Mouse (Mus musculus): ENCODE data around the gene Syt11. TPM values are rescaled to one million over a fixed set of nuclear protein-coding genes. Genes with fewer than 3 reads are reported as not detected.

Syt11 gene
- 13.0 TPM for polyA plus RNA-seq (2014; fragmentation: Illumina TruSeq; extraction: RNeasy Lipid Tissue Mini Kit (QIAGEN cat#74804); ENCODE audit: low read depth, low replicate concordance)

GRCm38 (mm10) chr3:88774939-88775841 is at the start of gene Syt11:
TSS of gene Syt11 (minus strand) at chr3:88775164.

GRCm38 (mm10) chr3:88716399-88717197 is 58.4 kb downstream of the Syt11 start, which contains the start of gene Rit1:
TSS of gene Rit1 (plus strand) at chr3:88716838.

Other genes with a start within 250 kb of the Syt11 start
- 0.34 TPM for gene Mex3a, start 242.8 kb downstream of the Syt11 start, polyA plus RNA-seq (2014; fragmentation: Illumina TruSeq; extraction: RNeasy Lipid Tissue Mini Kit (QIAGEN cat#74804); ENCODE audit: low read depth, low replicate concordance)
- gene Rab25, start 226.9 kb downstream of the Syt11 start, polyA plus RNA-seq (2014; fragmentation: Illumina TruSeq; extraction: RNeasy Lipid Tissue Mini Kit (QIAGEN cat#74804); ENCODE audit: low read depth, low replicate concordance) = not detected
- gene Lamtor2, start 222.1 kb downstream of the Syt11 start, polyA plus RNA-seq (2014; fragmentation: Illumina TruSeq; extraction: RNeasy Lipid Tissue Mini Kit (QIAGEN cat#74804); ENCODE audit: low read depth, low replicate concordance) = 116 TPM
- gene Ubqln4, start 221.4 kb downstream of the Syt11 start, polyA plus RNA-seq (2014; fragmentation: Illumina TruSeq; extraction: RNeasy Lipid Tissue Mini Kit (QIAGEN cat#74804); ENCODE audit: low read depth, low replicate concordance) = 60.0 TPM
- gene Ssr2, start 199.3 kb downstream of the Syt11 start, polyA plus RNA-seq (2014; fragmentation: Illumina TruSeq; extraction: RNeasy Lipid Tissue Mini Kit (QIAGEN cat#74804); ENCODE audit: low read depth, low replicate concordance) = 76.6 TPM
- 32.9 TPM for gene Arhgef2, start 169.2 kb downstream of the Syt11 start, polyA plus RNA-seq (2014; fragmentation: Illumina TruSeq; extraction: RNeasy Lipid Tissue Mini Kit (QIAGEN cat#74804); ENCODE audit: low read depth, low replicate concordance)
- not detected for gene Rxfp4, start 122.0 kb downstream of the Syt11 start, polyA plus RNA-seq (2014; fragmentation: Illumina TruSeq; extraction: RNeasy Lipid Tissue Mini Kit (QIAGEN cat#74804); ENCODE audit: low read depth, low replicate concordance)
- gene Khdc4, start 89.4 kb downstream of the Syt11 start, polyA plus RNA-seq (2014; fragmentation: Illumina TruSeq; extraction: RNeasy Lipid Tissue Mini Kit (QIAGEN cat#74804); ENCODE audit: low read depth, low replicate concordance) = 38.9 TPM
- gene Rit1, start 58.3 kb downstream of the Syt11 start, polyA plus RNA-seq (2014; fragmentation: Illumina TruSeq; extraction: RNeasy Lipid Tissue Mini Kit (QIAGEN cat#74804); ENCODE audit: low read depth, low replicate concordance) = 94.5 TPM
- 24.3 TPM for gene Gon4l, start 60.1 kb upstream of the Syt11 start, polyA plus RNA-seq (2014; fragmentation: Illumina TruSeq; extraction: RNeasy Lipid Tissue Mini Kit (QIAGEN cat#74804); ENCODE audit: low read depth, low replicate concordance)
- 15.1 TPM for gene Msto1, start 138.8 kb upstream of the Syt11 start, polyA plus RNA-seq (2014; fragmentation: Illumina TruSeq; extraction: RNeasy Lipid Tissue Mini Kit (QIAGEN cat#74804); ENCODE audit: low read depth, low replicate concordance)
- 20.1 TPM for gene Ash1l, start 175.5 kb upstream of the Syt11 start, polyA plus RNA-seq (2014; fragmentation: Illumina TruSeq; extraction: RNeasy Lipid Tissue Mini Kit (QIAGEN cat#74804); ENCODE audit: low read depth, low replicate concordance)
- 169 TPM for gene Dap3, start 176.0 kb upstream of the Syt11 start, polyA plus RNA-seq (2014; fragmentation: Illumina TruSeq; extraction: RNeasy Lipid Tissue Mini Kit (QIAGEN cat#74804); ENCODE audit: low read depth, low replicate concordance)

Data from heart, adult 10 weeks (tissue).